Mouse (Mus musculus) megakaryocyte progenitor cell, adult 5-6 weeks (primary cell): ENCODE results near the gene Adgrv1. TPM values are rescaled to one million over a fixed set of nuclear protein-coding genes. Genes with fewer than 3 reads are reported as not detected.

Experiments used
- ATAC-seq: replicated peaks from 2 replicates; pipeline ENCODE4 v1.8.0; 2016; ENCODE audit warnings: mild to moderate bottlenecking, moderate TSS enrichment, inconsistent platforms; ENCODE audit not compliant: poor library complexity
- total RNA-seq, 2 experiments: library from RNA; stranded (forward) in 1 of 2; stranded (reverse) in 1 of 2; fragments of 157-497, 149-512 nt in 1 of 2; fragments of 200-1000 nt in 1 of 2; gene quantifications; 2 replicates each; pipeline versions ENCODE4 v1.2.3 to v1.2.4; 2015 to 2017

Adgrv1 gene
- total RNA-seq, 2 experiments from 2014 or later = not detected

DNA sequence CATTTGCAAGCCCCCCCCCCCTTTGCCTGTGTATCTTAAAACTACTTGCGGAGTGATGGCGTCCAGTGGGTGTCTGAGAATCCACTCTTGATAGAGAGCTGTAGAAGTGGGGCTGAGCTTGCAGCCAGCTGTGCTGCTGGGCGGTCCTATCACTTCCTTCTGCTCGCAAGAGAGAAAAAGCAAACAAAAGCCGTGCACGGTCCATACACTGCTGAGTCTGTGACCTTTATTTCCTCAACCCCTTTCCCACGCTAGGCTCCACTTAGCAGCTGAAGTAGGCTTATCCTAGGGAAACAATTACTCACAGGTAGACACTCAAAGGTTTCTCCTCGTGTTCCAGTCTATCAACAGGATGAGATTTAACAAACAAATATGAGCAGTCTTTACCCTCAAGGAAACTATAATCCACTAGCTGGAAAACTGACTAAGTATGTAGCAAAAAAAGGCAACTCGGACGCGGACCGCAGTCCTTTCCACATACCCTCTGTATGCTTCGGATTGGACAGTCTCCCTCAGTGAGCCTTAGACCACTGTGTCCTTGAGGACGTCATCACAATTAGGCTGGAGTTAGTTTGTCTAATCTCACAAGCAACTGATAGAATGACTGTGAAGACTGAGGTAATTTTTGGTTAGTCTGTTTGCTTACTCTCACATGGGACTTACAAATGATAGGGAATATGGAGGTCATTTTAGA is 281.3 kb downstream of the Adgrv1 start:
- peak; percentile 60 for ATAC-seq

- ATAC-seq = peak; percentile 68
These were observed 285.5 kb downstream of the Adgrv1 start for GRCm38 (mm10) chr13:81347261-81347980.

GRCm38 (mm10) chr13:81342987-81343596 is 289.9 kb downstream of the Adgrv1 start:
- no peak for ATAC-seq

- no peak for ATAC-seq
These were observed 297.7 kb downstream of the Adgrv1 start for GRCm38 (mm10) chr13:81335241-81335640.

- ATAC-seq = no peak
These were observed 300.9 kb downstream of the Adgrv1 start for GRCm38 (mm10) chr13:81332018-81332417.

- no peak for ATAC-seq
These were observed 303.2 kb downstream of the Adgrv1 start for GRCm38 (mm10) chr13:81329762-81330161.

DNA sequence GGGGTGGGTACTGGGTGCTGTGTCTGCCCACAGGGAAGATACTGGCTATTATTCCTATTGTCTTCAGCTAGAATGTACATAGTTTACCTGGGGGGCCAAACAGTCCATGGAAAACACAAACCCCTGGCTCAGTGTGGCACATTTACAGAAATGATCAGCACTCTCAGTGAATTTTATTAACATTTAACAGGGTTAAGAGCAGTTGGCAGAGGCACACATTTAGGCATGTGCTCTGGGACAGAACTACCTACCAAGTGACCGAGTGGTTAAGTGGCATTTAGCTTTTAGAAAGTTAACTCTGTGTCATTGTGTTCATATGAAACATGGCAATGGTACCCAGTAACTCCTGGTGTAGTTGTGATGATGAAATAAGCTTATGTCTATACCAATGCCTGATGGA is 304.8 kb downstream of the Adgrv1 start:
- ATAC-seq = no peak

DNA sequence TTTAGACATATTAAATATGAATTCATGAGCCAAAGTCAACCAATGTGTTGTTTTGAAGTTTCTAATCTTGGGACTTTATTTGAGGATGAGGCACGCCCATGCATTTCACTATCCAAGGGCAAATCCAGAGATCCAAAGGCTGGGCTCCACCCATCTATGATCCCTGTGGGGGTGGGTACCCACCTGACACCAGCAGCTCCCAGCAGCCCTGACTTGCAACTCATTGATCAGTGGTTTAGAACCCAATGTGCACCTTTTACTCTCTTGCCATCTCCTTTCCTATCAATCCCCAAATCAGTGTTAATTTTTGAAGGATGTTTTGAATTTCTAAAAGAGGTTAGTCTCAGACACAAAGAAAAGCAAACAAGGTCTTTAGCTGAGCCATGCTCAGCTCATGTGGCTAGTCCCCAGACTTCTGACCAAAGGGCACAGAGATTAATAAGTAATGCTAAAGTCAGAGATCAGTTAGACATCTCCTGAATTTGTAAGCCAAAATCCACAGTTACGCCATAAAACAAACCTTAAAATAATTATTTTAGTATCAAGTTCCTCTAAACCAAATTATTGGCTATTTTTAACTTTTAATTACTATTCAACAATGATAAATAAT is 307.2 kb downstream of the Adgrv1 start:
- no peak for ATAC-seq

GRCm38 (mm10) chr13:81323546-81324316 is 309.2 kb downstream of the Adgrv1 start:
- no peak for ATAC-seq

- ATAC-seq = no peak
These were observed 316.4 kb downstream of the Adgrv1 start for GRCm38 (mm10) chr13:81316581-81316980.

- no peak for ATAC-seq
These were observed 318.4 kb downstream of the Adgrv1 start for GRCm38 (mm10) chr13:81314306-81315120.

GRCm38 (mm10) chr13:81312148-81312547 is 320.8 kb downstream of the Adgrv1 start:
- ATAC-seq = no peak

GRCm38 (mm10) chr13:81300851-81301250 is 332.1 kb downstream of the Adgrv1 start:
- no peak for ATAC-seq

GRCm38 (mm10) chr13:81294106-81294505 is 338.8 kb downstream of the Adgrv1 start:
- no peak for ATAC-seq

GRCm38 (mm10) chr13:81282193-81282592 is 350.8 kb downstream of the Adgrv1 start:
- no peak for ATAC-seq

DNA sequence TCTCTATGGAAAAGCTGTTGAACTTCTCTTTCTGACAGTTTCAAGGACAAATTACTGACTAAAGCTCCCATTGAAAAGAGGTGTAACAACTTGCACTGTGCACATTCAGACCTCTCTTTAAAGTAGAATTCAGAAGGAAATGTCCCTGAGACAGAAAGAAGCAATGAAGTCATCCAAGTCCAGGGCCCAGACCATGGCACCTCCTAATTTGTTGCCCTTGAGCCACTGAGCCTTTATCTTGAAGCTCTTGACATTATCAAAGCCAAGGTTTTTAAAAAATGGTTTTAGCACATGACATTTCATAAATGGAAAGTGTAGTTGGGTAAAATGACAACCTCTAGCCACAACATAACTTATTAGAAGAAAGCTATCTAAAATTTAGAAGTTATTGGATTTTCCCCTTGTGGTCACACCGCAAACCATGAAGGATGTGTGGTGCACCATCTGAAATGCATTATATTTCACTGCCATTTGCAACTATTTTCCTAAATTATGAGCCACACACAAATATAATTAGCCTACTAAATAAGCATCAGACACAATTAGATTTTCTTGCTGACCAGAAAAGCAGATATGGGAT is 352.2 kb downstream of the Adgrv1 start:
- ATAC-seq = no peak

DNA sequence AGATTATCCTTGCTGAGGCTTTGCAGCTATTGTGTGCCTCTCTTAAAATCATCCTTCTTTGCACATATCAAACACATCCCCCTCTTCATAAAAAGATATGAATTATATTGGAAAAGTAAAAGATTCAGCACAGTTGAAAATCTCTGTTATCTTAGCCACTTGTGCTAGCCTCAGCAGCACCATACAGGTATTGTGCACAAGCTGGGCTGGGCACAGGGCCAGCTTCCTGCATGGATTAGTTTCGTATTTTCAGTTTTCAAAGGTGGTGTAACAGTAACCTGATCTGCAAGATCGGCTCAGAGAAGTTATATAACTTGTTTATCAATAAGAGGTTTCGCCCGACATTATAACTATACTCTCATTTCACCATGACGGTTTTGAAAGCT is 353.6 kb downstream of the Adgrv1 start:
- ATAC-seq = no peak

DNA sequence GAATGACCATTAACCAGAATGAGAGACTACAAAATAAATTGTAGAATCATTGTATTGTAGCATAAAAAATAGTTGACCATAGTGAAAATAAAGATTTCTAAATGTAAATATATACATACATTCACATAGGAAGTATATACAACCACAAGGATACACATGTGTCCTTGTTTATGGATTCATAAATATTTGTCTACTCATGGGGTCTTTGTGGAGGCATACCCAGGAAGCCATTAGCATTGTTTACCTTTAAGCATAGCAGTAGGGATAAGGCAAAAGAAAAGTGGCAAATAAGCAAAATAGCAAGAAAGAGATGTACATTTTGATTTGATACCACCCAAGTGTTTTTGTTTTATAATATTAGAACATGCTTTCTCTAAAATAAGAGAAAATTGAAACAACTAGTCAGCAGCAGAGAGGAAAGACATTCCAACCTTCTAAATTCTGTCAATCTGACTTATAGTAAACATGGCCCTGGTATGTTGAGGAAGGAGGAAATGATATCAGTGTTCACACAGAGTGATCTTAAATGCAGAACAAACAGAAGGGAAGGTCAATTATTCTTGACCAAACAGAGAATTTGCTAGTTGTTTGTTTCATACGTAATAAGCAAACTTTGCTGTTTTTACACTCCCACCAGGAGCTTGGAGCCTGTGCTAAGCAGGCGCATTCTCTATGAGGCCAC is 354.1 kb downstream of the Adgrv1 start:
- ATAC-seq = no peak

GRCm38 (mm10) chr13:81273837-81274236 is 359.1 kb downstream of the Adgrv1 start:
- ATAC-seq = no peak
